Mouse (Mus musculus): Measurements from ENCODE around the gene Manf. TPM values are rescaled to one million over a fixed set of nuclear protein-coding genes. Genes with fewer than 3 reads are reported as not detected.

Gene Manf
- polyA plus RNA-seq, 2 experiments: 52.1 to 159 TPM

- Histone ChIP-seq H3K4me3 (ENCODE audit: insufficient read depth in 1 of 2, low read depth in 2 of 2, low read length in 2 of 2) (peak overlapping the region; percentile 78 to 93), H3K4me1 (replicated peaks; ENCODE audit: control insufficient read depth in 2 of 2, insufficient read depth in 2 of 2, low read length in 1 of 2) (peaks cover 15 to 46% of the 10 kb centered on the region in 2 experiments), H3K27ac (peak overlapping the region; percentile 71), H3K4me2 (ENCODE audit: low read depth) (peak overlapping the region; percentile 100), H3K27me3 (ENCODE audit: control insufficient read depth, insufficient read depth, low read length) (no peaks in the 10 kb centered on the region), H3K36me3 (replicated peaks; ENCODE audit: control insufficient read depth, insufficient read depth, low read depth) (peaks cover 54% of the 10 kb centered on the region), H3K9ac (replicated peaks) (peak overlapping the region; percentile 94), H3K9me3 (ENCODE audit: control insufficient read depth, low read length) (no peaks in the 10 kb centered on the region)
- ATAC-seq (ENCODE audit: insufficient read depth) (peak; percentile 21), DNase-seq (ENCODE audit: low read depth in 3 of 3, low spot score in 3 of 3) (peak in 2 of 3 experiments; percentile 20 to 37)
- TF ChIP-seq EP300 (IDR thresholded peaks at IDR 0.05; ENCODE audit: low read depth) (no peak), CTCF (IDR thresholded peaks at IDR 0.05; ENCODE audit: low read depth) (no peak)
- under 1% methylated on average over 92 of the region's 107 CpGs for WGBS (ENCODE audit: insufficient replicate concordance)
Observed at GRCm38 (mm10) chr9:106885901-106886731, 5.7 kb downstream of the Manf start.

DNA sequence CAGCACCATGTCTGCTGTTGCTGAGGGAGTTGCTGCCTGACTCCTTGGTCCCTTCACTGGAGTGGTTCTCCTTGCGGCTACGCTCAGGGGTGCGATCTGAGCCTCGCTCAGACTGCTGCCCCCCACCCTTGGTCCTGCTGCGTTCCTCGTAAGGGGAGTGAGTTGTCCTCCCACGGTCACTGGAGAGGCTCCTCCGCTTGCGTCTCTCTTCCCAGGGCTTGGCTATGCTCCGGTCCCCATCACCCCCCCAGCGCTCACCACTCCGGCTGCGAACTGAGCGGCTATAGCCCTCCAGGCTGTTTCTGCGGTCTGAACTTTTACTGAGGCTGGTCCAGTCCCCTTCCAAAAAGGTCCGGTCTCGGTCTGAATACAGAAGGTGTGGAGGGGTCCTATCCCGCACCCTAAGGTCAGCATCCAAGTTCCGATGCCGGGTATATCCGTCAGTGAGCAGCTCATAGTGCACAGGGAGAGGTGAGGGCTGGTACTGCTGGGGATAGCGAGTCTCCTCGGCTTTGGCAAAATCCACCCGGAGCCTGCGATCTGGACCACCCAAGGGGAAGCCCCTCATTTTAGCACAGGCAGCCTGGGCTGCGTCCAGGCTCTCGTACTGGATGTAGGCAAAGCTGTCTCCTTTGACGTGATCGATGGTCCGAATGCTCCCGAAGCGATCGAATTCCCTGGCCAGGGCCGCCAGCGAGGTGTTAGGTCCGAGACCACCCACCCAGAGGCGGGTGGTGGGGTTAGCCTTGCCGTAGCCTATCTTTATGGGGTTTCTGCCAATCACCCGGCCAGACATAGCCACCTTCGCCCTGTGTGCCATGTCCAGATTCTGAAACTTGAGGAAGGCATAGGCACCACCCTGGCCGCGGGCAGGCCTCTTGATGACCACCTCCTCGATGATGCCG, 6.5 kb downstream of the Manf start:
- Histone ChIP-seq H3K27ac (no peak overlapping the region), H3K36me3 (replicated peaks; ENCODE audit: control insufficient read depth, insufficient read depth, low read depth) (peaks cover 51% of the 10 kb centered on the region), H3K4me3 (ENCODE audit: insufficient read depth in 1 of 2, low read depth in 2 of 2, low read length in 2 of 2) (peak overlapping the region; percentile 78 to 93), H3K4me1 (replicated peaks; ENCODE audit: control insufficient read depth in 2 of 2, insufficient read depth in 2 of 2, low read length in 1 of 2) (peaks cover 8 to 39% of the 10 kb centered on the region in 2 experiments), H3K27me3 (ENCODE audit: control insufficient read depth, insufficient read depth, low read length) (no peaks in the 10 kb centered on the region), H3K9me3 (ENCODE audit: control insufficient read depth, low read length) (no peaks in the 10 kb centered on the region), H3K9ac (replicated peaks) (peak overlapping the region; percentile 94), H3K4me2 (ENCODE audit: low read depth) (peak overlapping the region; percentile 100)
- TF ChIP-seq EP300 (IDR thresholded peaks at IDR 0.05; ENCODE audit: low read depth) (no peak), CTCF (IDR thresholded peaks at IDR 0.05; ENCODE audit: low read depth) (no peak)
- 49% methylated on average over 44 of the region's 44 CpGs for WGBS (ENCODE audit: insufficient replicate concordance)
- ATAC-seq (ENCODE audit: insufficient read depth) (no peak), DNase-seq (ENCODE audit: low read depth in 3 of 3, low spot score in 3 of 3) (no peak)

DNA sequence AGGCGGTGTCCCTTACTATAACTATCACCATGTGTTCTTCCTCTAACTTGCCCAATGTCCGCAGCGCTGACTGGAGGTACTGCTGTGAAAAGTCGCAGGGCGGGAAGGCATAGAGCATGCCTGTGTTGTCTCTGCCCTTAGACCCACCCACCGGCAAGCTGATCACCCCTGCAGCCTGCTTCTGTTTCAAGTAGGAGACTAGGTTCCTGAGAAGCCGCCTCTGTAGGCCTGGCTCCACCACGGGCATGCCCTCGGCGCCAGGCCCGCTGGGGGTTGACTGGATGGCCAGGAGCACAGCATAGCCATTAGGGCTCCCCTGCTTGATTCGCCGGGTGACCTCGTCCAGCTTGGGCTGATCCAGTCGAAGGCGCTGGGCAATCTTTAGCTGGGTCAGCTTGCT, 7.5 kb downstream of the Manf start:
- 60% methylated on average over 16 of the region's 16 CpGs for WGBS (ENCODE audit: insufficient replicate concordance)

DNA sequence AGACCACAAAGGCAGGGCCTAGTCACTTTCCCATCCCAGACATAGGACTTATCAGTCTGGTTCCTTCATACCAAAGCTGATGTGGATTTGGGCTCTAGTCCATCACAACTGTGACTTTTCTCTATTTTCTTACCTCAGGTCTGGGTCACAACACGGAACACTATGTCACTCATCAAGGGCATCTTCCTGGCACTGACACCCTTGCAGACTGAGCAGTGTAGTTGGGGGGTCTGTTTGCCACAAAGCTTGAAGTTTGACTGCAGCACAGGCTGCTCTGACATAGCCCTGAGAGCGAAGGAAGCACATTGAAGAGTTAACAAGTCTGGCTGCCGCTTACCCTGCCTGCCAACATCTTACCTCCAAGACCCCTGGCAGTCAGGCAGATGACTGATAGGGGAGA, 8.7 kb downstream of the Manf start:
- Histone ChIP-seq H3K36me3 (replicated peaks; ENCODE audit: control insufficient read depth, insufficient read depth, low read depth) (peaks cover 33% of the 10 kb centered on the region), H3K4me1 (replicated peaks; ENCODE audit: control insufficient read depth in 2 of 2, insufficient read depth in 2 of 2, low read length in 1 of 2) (peaks cover 5 to 31% of the 10 kb centered on the region in 2 experiments), H3K27me3 (ENCODE audit: control insufficient read depth, insufficient read depth, low read length) (no peaks in the 10 kb centered on the region), H3K9ac (replicated peaks) (peak overlapping the region; percentile 29; the same call in 1 of the 2 replicates), H3K9me3 (ENCODE audit: control insufficient read depth, low read length) (no peaks in the 10 kb centered on the region), H3K4me3 (ENCODE audit: insufficient read depth in 1 of 2, low read depth in 2 of 2, low read length in 2 of 2) (no peak overlapping the region), H3K27ac (no peak overlapping the region), H3K4me2 (ENCODE audit: low read depth) (no peak overlapping the region)
- TF ChIP-seq EP300 (IDR thresholded peaks at IDR 0.05; ENCODE audit: low read depth) (no peak), CTCF (IDR thresholded peaks at IDR 0.05; ENCODE audit: low read depth) (no peak)
- 85% methylated on average over 3 of the region's 3 CpGs for WGBS (ENCODE audit: insufficient replicate concordance)
- DNase-seq (ENCODE audit: low read depth in 3 of 3, low spot score in 3 of 3) (no peak), ATAC-seq (ENCODE audit: insufficient read depth) (no peak)

More for the DNA sequence above, 7.5 kb downstream of the Manf start:
- Histone ChIP-seq H3K36me3 (replicated peaks; ENCODE audit: control insufficient read depth, insufficient read depth, low read depth) (peaks cover 44% of the 10 kb centered on the region), H3K4me1 (replicated peaks; ENCODE audit: control insufficient read depth in 2 of 2, insufficient read depth in 2 of 2, low read length in 1 of 2) (peaks cover 5 to 35% of the 10 kb centered on the region in 2 experiments), H3K9me3 (ENCODE audit: control insufficient read depth, low read length) (no peaks in the 10 kb centered on the region), H3K4me2 (ENCODE audit: low read depth) (peak overlapping the region; percentile 100), H3K27ac (no peak overlapping the region), H3K9ac (replicated peaks) (peak overlapping the region; percentile 12; the same call in 1 of the 2 replicates), H3K4me3 (ENCODE audit: insufficient read depth in 1 of 2, low read depth in 2 of 2, low read length in 2 of 2) (peak overlapping the region; percentile 78 to 93), H3K27me3 (ENCODE audit: control insufficient read depth, insufficient read depth, low read length) (no peaks in the 10 kb centered on the region)
- TF ChIP-seq EP300 (IDR thresholded peaks at IDR 0.05; ENCODE audit: low read depth): no peak
- no peak for TF ChIP-seq CTCF (IDR thresholded peaks at IDR 0.05; ENCODE audit: low read depth)
- no peak for ATAC-seq (ENCODE audit: insufficient read depth)
- no peak for DNase-seq (ENCODE audit: low read depth in 3 of 3, low spot score in 3 of 3)
